31 mouse cellular contexts compared by ENCODE assay signal in genomic region chr3:92874180-92874579, GRCm38 (mm10). TPM values are rescaled to one million over a fixed set of nuclear protein-coding genes. Genes with fewer than 3 reads are reported as not detected.
"Had no signal": no experiment of that assay in that cellular context is flagged by ENCODE, and none has a peak within 500 bp of the region (broad histone marks: within the 10 kb centered on the region; RNA-seq: fewer than 3 reads in every experiment).

No protein-coding gene starts in this region.

- H3K27me3 ChIP-seq: heart, embryonic 12.5 days; hindbrain, embryonic 12.5 days; hindbrain, embryonic 15.5 days; limb, embryonic 12.5 days had no signal

- H3K4me3 ChIP-seq: gastrocnemius, adult 2 months; heart, embryonic 10.5 days; heart, embryonic 12.5 days; hindbrain, embryonic 10.5 days; hindbrain, embryonic 12.5 days; hindbrain, embryonic 15.5 days; layer of hippocampus, adult 2 months; left cerebral cortex, adult 2 months; limb, embryonic 10.5 days; limb, embryonic 12.5 days had no signal

- H3K9me3 ChIP-seq: heart, embryonic 10.5 days; heart, embryonic 12.5 days; hindbrain, embryonic 10.5 days; hindbrain, embryonic 12.5 days; hindbrain, embryonic 15.5 days; limb, embryonic 10.5 days; limb, embryonic 12.5 days had no signal

- H3K4me1 ChIP-seq: heart, embryonic 10.5 days; heart, embryonic 12.5 days; hindbrain, embryonic 10.5 days; hindbrain, embryonic 12.5 days; hindbrain, embryonic 15.5 days; limb, embryonic 10.5 days; limb, embryonic 12.5 days had no signal

- ATAC-seq: forebrain, embryonic 16.5 days; hindbrain, postnatal 0 days; intestine, embryonic 16.5 days had no signal

- DNase-seq: gastrocnemius, adult 2 months; gastrocnemius, postnatal 10 days; gastrocnemius, postnatal 25 days; heart, adult 18-20 months; heart, postnatal 10 days; heart, postnatal 4 days; kidney, adult 18-20 months; kidney, adult 8-10 months; kidney, postnatal 10 days; kidney, postnatal 25 days; kidney, postnatal 4 days; liver had no signal

- H3K36me3 ChIP-seq: heart, embryonic 10.5 days; heart, embryonic 12.5 days; hindbrain, embryonic 10.5 days; hindbrain, embryonic 12.5 days; hindbrain, embryonic 15.5 days; limb, embryonic 10.5 days; limb, embryonic 12.5 days had no signal

- H3K27ac ChIP-seq: gastrocnemius, adult 2 months; heart, embryonic 10.5 days; hindbrain, embryonic 10.5 days; hindbrain, embryonic 12.5 days; hindbrain, embryonic 15.5 days; hindbrain, postnatal 0 days; layer of hippocampus, adult 2 months; left cerebral cortex, adult 2 months; limb, embryonic 10.5 days; limb, embryonic 12.5 days had no signal

- H3K4me2 ChIP-seq: heart, embryonic 12.5 days; hindbrain, embryonic 12.5 days; hindbrain, embryonic 15.5 days; limb, embryonic 12.5 days; liver, embryonic 11.5 days had no signal

- H3K9ac ChIP-seq: heart, embryonic 12.5 days; hindbrain, embryonic 12.5 days; hindbrain, embryonic 15.5 days; limb, embryonic 12.5 days had no signal

RNA-seq across cellular contexts. Expression of gene 2310050C09Rik, which starts 4.2 kb away (rescaled TPM):
- polyA plus RNA-seq: forebrain, embryonic 16.5 days; heart, embryonic 10.5 days; heart, embryonic 12.5 days; heart, embryonic 14.5 days; heart, embryonic 16.5 days; hindbrain, embryonic 10.5 days; hindbrain, embryonic 12.5 days; hindbrain, embryonic 15.5 days; hindbrain, postnatal 0 days; intestine, embryonic 14.5 days; intestine, embryonic 16.5 days; kidney, embryonic 14.5 days; kidney, embryonic 16.5 days; limb, embryonic 10.5 days; limb, embryonic 12.5 days; liver, embryonic 11.5 days had no signal

RNA-seq across cellular contexts. Expression of gene Lce1l, which starts 23.1 kb away (rescaled TPM):
- polyA plus RNA-seq: forebrain, embryonic 16.5 days; heart, embryonic 10.5 days; heart, embryonic 12.5 days; heart, embryonic 14.5 days; heart, embryonic 16.5 days; hindbrain, embryonic 10.5 days; hindbrain, embryonic 12.5 days; hindbrain, embryonic 15.5 days; hindbrain, postnatal 0 days; intestine, embryonic 14.5 days; intestine, embryonic 16.5 days; kidney, embryonic 14.5 days; kidney, embryonic 16.5 days; limb, embryonic 10.5 days; limb, embryonic 12.5 days; limb, embryonic 14.5 days; liver, embryonic 11.5 days had no signal

RNA-seq across cellular contexts. Expression of gene Kprp, which starts 47.1 kb away (rescaled TPM):
- polyA plus RNA-seq: forebrain, embryonic 16.5 days; heart, embryonic 10.5 days; heart, embryonic 12.5 days; heart, embryonic 14.5 days; hindbrain, embryonic 10.5 days; hindbrain, embryonic 12.5 days; hindbrain, embryonic 15.5 days; hindbrain, postnatal 0 days; intestine, embryonic 14.5 days; intestine, embryonic 16.5 days; kidney, embryonic 14.5 days; limb, embryonic 10.5 days; limb, embryonic 12.5 days; limb, embryonic 14.5 days; liver, embryonic 11.5 days had no signal

RNA-seq across cellular contexts. Expression of gene Lce3a, which starts 51.9 kb away (rescaled TPM):
- polyA plus RNA-seq: forebrain, embryonic 16.5 days; heart, embryonic 10.5 days; heart, embryonic 12.5 days; heart, embryonic 14.5 days; heart, embryonic 16.5 days; hindbrain, embryonic 10.5 days; hindbrain, embryonic 12.5 days; hindbrain, embryonic 15.5 days; hindbrain, postnatal 0 days; intestine, embryonic 14.5 days; intestine, embryonic 16.5 days; kidney, embryonic 14.5 days; kidney, embryonic 16.5 days; limb, embryonic 10.5 days; limb, embryonic 12.5 days; limb, embryonic 14.5 days; liver, embryonic 11.5 days had no signal

RNA-seq across cellular contexts. Expression of gene Lce3b, which starts 58.6 kb away (rescaled TPM):
- polyA plus RNA-seq: forebrain, embryonic 16.5 days; heart, embryonic 10.5 days; heart, embryonic 12.5 days; heart, embryonic 14.5 days; heart, embryonic 16.5 days; hindbrain, embryonic 10.5 days; hindbrain, embryonic 12.5 days; hindbrain, embryonic 15.5 days; hindbrain, postnatal 0 days; intestine, embryonic 14.5 days; intestine, embryonic 16.5 days; kidney, embryonic 14.5 days; kidney, embryonic 16.5 days; limb, embryonic 10.5 days; limb, embryonic 12.5 days; limb, embryonic 14.5 days; liver, embryonic 11.5 days had no signal
